Mouse (Mus musculus) left cerebral cortex, postnatal 25 days (tissue): ENCODE measurements around the gene Aspscr1. TPM values are rescaled to one million over a fixed set of nuclear protein-coding genes. Genes with fewer than 3 reads are reported as not detected.
"Not testable (repeated sequence)": the region's sequence is repeated elsewhere in the genome, so short reads cannot be mapped to it uniquely, and the experiment has no call there.

ENCODE experiments used
- DNase-seq, 2 experiments: peaks; one replicate each; pipeline ENCODE4 v3.0.0; 2022; ENCODE audit warnings: low spot score in 2 of 2, mixed read lengths in 1 of 2
- intact Hi-C: fragments of 180-260 bp; cut with DNase I; formaldehyde crosslinking; loops from one replicate; pipeline ENCODE4 v1.15.1; 2025
- total RNA-seq, 2 experiments: library from RNA; stranded (reverse); gene quantifications; 2 replicates each; pipeline ENCODE4 v1.2.3; 2021

Aspscr1 gene
- total RNA-seq, 2 experiments from 2014 or later = 51.2 to 53.1 TPM

GRCm38 (mm10) chr11:120675875-120676274, 3.1 kb downstream of the Aspscr1 start:
- DNase-seq, intact Hi-C loops: not testable (repeated sequence)

GRCm38 (mm10) chr11:120676951-120677350, 4.2 kb downstream of the Aspscr1 start:
- no peak for DNase-seq
- intact Hi-C loops = no loop called here

GRCm38 (mm10) chr11:120679909-120680308, 7.1 kb downstream of the Aspscr1 start:
- intact Hi-C loops = no loop called here
- DNase-seq = no peak

- intact Hi-C loops = no loop called here
- no peak for DNase-seq
These were observed 9.9 kb downstream of the Aspscr1 start for GRCm38 (mm10) chr11:120682683-120683082.

GRCm38 (mm10) chr11:120683536-120683935, 10.8 kb downstream of the Aspscr1 start:
- intact Hi-C loops = no loop called here
- no peak for DNase-seq

GRCm38 (mm10) chr11:120684086-120684485, 11.3 kb downstream of the Aspscr1 start:
- DNase-seq = no peak
- intact Hi-C loops = no loop called here

- no peak for DNase-seq
- intact Hi-C loops = no loop called here
These were observed 11.9 kb downstream of the Aspscr1 start for GRCm38 (mm10) chr11:120684660-120685059.

GRCm38 (mm10) chr11:120686650-120687272, 14.0 kb downstream of the Aspscr1 start:
- intact Hi-C loops = no loop called here
- no peak for DNase-seq

GRCm38 (mm10) chr11:120689365-120689764, 16.6 kb downstream of the Aspscr1 start:
- intact Hi-C loops = no loop called here

GRCm38 (mm10) chr11:120692471-120693011, 19.8 kb downstream of the Aspscr1 start:
- peak in 1 of 2 experiments; percentile 58 for DNase-seq
- intact Hi-C loops = no loop called here

More at GRCm38 (mm10) chr11:120689365-120689764, 16.6 kb downstream of the Aspscr1 start:
- no peak for DNase-seq

GRCm38 (mm10) chr11:120693461-120693860, 20.7 kb downstream of the Aspscr1 start:
- no peak for DNase-seq
- intact Hi-C loops = no loop called here

GRCm38 (mm10) chr11:120695184-120695583, 22.4 kb downstream of the Aspscr1 start:
- DNase-seq = no peak
- intact Hi-C loops = no loop called here

GRCm38 (mm10) chr11:120695641-120696040, 22.9 kb downstream of the Aspscr1 start:
- intact Hi-C loops = no loop called here

GRCm38 (mm10) chr11:120696568-120696967, 23.8 kb downstream of the Aspscr1 start:
- DNase-seq = no peak
- intact Hi-C loops = no loop called here

More at GRCm38 (mm10) chr11:120695641-120696040, 22.9 kb downstream of the Aspscr1 start:
- DNase-seq = no peak

- DNase-seq = no peak
- intact Hi-C loops = no loop called here
These were observed 25.0 kb downstream of the Aspscr1 start for GRCm38 (mm10) chr11:120697741-120698140.

GRCm38 (mm10) chr11:120703696-120704454, 31.1 kb downstream of the Aspscr1 start:
- intact Hi-C loops = no loop called here
- no peak for DNase-seq

- intact Hi-C loops = no loop called here
These were observed 31.9 kb downstream of the Aspscr1 start for GRCm38 (mm10) chr11:120704486-120705325.

GRCm38 (mm10) chr11:120706120-120706519, 33.3 kb downstream of the Aspscr1 start:
- intact Hi-C loops = no loop called here
- no peak for DNase-seq

More at GRCm38 (mm10) chr11:120704486-120705325, 31.9 kb downstream of the Aspscr1 start:
- no peak for DNase-seq

GRCm38 (mm10) chr11:120707225-120707624, 34.5 kb downstream of the Aspscr1 start:
- intact Hi-C loops = no loop called here
- no peak for DNase-seq

GRCm38 (mm10) chr11:120707969-120708368, 35.2 kb downstream of the Aspscr1 start:
- intact Hi-C loops = no loop called here
- no peak for DNase-seq
